Mouse (Mus musculus): ENCODE results near the gene Aldoc.

The Aldoc gene

DNA sequence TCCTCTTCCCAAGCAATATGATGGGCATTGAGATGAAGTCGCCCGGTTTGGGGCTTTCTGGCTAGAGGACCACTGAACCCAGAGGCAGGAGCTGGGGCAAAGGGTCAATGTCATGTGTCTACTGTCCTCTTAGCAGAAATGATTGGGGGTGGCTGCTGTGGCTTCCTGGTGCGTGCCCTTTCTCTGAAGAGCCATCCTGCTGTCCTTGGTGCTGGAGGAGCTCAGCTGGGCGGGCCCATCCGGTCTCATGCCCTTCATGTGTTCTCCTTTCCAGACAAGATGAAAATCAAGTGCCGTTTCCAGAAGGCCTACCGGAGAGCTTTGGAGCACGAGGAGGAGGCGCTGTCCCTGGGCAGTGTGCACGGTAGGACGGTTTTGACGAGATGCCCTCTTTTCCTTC is 9.9 kb downstream of the Aldoc start:
- no peak for DNase-seq (ENCODE audit: low spot score)

DNA sequence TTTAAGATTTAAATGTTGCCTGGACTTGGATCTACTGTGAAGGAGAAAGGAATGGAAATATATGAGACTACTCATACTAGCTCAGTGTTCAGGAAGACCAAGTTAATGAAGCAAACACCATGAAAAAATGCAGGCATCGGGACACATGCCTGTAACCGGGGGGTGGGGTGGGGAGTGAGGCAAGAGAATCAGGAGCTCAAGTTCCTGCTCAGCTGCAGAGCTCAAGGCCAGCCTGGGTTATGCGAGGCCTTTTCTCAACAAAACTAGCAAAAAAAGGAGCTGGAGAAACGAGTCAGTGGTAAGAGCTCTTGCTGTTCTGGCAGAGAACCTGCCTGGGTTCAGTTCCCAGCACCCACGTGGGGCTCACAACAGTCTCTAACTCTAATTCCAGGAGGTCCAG is 11.2 kb downstream of the Aldoc start:
- DNase-seq (ENCODE audit: low spot score): no peak

DNA sequence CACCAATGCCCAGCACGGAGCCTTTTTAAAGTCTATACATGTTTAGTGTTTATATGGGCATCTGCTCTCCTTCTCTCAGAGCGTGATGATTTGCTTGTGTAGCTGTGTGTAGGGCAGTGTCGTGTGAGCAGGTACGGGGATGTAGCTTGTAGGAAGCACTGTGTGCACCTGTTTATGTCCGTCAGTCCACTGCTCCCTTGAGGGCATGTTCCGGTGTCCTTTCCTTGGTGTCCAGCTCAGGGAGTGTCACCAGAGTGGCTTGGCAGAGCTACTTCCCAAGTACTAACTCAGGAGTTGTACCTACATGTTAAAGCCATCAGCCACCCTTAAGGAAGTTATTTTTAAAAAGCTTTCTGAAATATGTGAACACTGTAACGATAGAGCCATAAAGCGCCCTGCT is 14.3 kb downstream of the Aldoc start:
- no peak for DNase-seq (ENCODE audit: low spot score)

DNA sequence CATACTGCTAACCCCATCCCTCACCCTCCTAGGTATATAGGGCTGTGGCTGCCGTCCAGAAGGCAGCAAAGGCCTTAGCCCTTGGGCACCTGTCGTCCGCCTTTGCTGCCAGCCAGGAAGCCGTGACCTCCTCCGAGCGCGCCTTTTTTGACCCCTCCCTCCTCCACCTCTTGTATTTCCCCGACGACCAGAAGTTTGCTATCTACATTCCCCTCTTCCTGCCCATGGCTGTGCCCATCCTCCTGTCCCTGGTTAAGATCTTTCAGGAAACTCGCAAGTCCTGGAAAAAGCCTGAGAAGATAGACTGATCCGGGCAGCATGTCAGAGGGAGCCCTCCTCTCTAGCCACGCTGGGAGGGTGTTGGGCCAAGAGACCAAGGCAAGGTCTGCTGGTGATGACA is 18.9 kb downstream of the Aldoc start:
- DNase-seq (ENCODE audit: low spot score): no peak

DNA sequence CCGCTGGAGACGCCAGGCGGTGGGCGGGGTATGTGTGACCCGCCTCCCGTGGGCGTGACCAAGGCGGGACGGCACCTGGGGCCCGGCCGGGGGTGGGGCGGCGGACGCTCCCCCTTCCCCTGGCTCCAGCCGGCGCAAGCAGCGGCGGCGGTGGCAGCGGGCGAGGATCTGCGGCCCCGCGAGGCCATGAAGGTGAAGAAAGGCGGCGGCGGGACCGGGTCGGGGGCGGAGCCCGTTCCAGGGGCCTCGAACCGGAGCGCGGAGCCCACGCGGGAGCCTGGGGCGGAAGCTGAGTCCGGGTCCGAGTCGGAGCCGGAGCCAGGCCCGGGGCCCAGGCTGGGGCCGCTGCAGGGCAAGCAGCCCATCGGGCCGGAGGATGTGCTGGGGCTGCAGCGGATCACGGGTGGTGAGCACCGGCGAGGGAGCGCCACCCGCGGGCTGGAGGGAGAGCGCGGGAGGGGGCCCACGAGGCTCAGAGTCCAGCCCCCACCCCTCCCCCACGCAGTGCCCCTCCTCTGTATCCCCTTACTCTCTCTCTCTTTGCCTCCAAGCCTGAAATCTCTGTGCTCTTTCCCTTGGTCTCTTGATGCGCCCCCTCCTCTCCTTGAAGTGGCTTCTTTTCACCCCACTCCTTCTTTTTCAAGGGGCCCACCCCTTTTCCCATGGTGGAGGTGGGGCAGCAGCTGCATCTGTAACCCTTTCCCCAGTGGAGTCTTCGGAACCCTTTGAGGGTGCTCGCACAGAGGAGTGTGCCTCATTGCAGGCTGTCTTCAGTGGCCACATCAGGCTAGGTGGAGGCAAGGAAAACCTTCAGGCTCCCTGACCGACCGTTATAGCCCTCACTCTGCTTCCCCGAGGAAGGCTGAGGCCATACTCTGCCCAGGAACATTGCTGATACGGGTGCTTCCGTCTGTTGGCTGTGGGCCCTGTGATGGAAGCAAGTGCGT is 20.9 kb downstream of the Aldoc start, which contains the start of gene Unc119:
Gene Unc119, plus strand, starts transcription at position 102 of the 947 bp plus-strand sequence.
- DNase-seq (ENCODE audit: low spot score): peak; percentile 77

DNA sequence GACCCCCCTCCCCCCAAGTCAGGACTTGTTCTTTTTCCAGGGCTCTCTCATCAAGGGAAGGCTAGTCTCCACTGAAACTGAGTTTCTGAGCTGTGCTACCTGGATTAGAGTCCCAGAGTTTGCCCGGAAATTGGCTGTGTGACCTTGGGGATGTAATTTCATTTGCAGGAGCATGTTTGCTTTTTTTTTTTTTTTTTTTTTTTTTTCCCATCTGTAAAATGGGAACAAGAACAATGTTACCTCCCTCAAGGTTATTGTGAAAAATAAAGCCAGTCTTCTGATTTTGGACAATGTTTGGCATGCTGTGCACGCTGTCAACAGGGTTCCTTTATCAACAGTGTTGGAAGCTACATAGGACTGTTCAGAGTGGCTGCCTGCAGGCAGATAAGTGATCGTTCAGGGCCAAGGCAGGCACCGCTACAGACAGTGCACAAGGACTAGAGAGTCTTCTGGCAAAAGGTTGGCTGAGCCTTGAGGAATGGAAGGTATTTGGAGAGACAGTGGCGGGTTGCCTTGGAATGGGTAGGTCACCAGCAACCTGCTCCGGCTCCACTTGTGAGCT is 21.6 kb downstream of the Aldoc start:
- DNase-seq (ENCODE audit: low spot score): no peak

DNA sequence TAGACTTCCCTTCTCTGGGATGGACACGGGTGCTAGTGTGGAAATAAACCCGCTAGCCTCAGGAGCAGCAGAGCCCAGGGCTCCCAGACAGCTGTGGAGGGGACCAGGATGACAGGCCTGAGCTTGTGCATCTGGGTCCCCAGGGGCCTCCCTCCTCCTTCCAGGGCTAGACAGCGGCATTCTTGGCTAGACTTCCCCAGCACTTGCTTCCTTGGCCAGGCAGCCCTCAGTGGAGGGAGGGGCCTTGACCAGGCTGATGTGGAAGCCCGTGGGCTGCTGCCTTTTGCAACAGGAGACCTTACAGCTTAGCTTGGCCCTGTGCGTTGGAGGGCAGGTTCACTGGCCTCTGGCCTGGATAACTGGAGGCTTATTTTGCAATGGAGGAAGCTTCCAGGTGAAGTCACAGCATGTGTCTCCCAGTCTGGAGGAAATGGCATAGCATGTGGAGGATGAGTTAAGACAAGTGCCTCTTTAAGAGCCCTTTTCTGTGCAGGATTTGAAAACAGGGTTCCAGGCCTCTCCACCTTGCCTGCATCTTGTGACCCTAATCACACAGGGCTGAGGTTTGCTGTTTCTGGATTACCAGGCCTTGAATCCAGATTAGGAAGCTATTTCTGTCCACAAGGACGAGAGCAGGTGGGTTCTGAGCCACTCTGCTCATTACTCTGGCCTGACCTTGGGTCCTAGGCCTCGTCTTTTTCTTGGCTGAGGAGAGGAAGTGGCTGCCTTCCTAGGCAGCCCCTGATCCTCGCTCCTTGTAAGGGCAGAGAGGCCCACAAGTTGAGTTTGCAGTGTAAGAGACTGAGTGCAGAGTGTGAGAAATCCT is 22.3 kb downstream of the Aldoc start:
- peak; percentile 32 for DNase-seq (ENCODE audit: low spot score)

DNA sequence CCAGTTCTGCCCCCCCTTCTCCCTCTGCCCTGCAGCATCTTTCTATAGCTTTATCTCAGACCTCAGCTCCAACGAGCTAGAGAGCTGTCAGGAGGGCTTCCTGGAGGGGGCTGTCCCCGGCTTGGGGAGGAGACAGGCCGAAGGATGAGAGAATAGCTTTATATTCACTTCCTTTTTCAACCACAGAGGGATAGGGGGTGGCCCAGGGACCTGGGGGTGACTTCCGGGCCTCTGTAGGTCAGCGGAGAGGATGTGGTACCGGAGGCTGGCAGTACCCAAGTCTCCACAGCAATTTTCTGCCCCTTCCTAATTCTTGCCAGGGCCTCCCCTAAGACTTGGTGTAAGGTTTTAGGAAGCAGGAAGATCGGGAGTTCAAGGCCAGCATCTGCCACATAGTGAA is 23.0 kb downstream of the Aldoc start:
- DNase-seq (ENCODE audit: low spot score): no peak

DNA sequence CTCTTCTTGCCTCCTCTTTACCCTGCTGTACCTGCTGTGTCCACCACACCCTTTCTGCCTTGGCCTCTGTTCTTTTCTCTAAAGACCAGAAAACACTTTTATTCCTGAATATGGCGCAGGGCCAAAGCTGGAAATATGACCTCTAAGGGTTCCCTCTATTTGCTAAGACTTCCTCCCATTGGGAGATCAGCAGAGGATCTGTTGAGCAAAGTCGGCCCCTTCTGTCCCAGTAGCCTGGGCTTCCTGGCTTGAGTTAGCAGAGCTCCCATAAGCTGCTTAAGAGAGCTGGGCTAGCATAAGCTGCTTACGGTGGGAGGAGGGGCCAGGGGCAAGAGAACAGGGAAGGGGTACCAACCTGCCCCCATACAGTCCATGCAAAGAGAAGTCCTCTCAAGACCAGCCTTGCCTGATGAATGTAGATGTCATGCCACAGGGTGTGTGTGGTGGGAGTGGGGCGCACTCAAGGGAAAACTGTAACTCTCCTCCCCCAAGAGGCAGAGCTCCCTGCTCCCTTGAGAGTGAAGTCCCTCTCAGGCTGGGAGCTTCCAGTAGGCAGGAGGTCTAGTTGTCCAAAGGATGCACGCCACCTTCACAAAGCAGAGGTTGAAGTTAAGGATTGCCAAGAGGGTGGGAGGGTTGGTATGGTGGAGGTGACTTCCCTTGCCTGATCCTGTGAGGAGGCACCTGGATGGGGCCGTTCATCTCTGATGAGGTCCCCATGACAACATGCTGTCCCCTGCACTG is 23.7 kb downstream of the Aldoc start:
- no peak for DNase-seq (ENCODE audit: low spot score)

DNA sequence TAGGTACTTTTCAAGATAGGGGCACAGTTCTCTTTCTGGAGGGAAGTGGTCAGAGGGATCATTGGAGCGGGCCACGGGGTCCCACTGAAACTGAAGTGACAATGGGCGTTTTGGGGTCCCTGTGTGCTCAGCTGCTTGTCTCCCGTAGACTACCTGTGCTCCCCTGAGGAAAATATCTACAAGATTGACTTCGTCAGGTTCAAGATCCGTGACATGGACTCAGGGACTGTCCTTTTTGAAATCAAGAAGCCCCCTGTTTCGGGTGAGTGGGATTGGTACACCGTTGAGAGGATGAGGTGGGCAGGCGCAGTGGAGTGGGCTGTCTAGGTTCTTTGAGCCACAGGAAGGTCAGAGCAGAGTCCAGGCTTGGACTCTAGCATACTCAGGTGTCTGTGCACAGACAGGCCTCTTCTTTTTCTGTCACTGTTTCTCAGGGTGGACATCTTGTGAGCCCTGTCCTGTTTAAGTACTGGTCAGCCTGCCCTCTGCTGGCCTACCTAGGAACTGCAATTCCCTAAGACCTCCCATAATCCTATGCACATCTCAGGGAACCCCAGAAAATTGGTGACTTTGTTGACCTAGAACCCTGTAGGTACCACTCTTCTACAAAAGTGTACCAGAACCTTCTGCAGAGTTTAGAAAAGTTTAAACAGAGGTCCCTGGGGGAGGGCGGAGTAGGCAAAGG is 24.4 kb downstream of the Aldoc start:
- DNase-seq (ENCODE audit: low spot score): peak; percentile 94

DNA sequence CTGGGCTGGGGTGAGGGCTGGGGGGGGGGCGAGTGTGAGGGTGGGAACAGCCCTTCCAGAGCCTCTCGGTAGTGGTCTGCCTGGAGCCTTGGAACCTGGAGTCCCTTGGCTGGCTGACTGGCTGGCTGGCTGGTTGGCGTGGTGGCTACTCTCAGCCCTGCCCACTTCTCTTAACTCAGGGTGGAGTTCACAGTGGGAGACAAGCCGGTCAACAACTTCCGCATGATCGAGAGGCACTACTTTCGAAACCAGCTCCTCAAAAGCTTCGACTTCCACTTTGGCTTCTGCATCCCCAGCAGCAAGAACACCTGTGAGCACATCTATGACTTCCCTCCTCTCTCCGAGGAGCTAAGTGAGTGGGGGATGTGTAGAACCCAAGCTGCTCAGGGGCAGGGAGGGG is 25.1 kb downstream of the Aldoc start:
- DNase-seq (ENCODE audit: low spot score): no peak

DNA sequence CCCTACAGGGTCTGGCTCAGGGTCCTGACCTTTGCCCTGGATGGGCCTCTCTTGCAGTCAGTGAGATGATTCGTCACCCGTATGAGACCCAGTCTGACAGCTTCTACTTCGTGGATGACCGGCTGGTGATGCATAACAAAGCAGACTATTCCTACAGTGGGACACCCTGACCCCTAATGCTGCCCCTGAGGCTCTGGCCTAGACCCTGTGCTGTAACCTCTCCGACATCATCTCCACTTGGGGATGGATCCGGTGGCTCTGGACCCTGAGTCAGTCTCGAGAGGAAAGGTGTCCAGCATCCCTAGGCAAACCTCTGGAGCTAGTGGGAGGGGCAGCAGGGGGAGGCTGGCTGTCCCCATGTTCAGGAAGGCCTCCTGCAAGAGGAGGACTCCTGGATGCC is 25.7 kb downstream of the Aldoc start:
- no peak for DNase-seq (ENCODE audit: low spot score)

DNA sequence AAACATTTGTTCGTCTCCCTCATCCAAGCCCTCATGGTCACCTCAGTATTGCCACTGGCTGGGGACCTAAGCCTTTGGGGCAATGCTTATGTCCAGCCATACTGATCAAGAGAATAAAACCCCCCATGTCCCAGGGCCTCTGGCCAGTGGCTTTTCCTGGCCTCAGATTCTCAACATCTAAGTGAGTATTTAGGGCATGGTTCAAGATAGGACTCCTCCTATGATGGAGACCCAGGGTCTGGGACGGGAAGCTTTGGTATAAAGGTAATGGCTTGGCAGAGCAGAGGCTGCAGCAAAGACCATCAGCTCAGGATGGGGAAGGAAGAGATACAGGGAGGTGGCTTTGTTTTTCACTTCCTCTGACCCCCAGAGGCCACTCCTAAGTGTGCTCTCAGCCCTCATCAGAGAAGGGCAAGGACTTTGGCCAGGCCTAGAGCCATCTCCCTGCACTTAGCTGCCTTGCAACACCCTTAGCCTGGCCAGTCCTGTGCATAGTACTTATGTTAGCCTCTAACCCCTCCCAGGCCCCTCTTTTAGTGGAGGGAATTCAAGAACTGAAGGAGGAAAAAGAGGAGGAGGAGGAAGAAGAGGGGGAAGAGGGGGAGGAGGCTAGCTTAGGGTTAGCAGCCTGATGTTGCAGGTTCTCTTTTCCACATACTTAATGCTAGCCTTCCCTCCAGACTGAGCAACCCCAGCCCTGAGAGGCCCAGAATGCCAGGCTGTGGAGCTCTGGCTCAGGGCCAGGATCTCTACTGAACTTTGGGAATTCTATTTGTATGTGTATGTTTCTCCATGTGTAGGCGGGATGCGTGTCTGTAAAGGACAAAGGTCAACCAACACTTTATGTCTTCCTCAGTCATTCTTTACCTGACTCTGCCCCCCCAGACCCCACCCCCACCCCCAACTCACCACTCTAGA is 26.9 kb downstream of the Aldoc start:
- DNase-seq (ENCODE audit: low spot score): no peak

DNA sequence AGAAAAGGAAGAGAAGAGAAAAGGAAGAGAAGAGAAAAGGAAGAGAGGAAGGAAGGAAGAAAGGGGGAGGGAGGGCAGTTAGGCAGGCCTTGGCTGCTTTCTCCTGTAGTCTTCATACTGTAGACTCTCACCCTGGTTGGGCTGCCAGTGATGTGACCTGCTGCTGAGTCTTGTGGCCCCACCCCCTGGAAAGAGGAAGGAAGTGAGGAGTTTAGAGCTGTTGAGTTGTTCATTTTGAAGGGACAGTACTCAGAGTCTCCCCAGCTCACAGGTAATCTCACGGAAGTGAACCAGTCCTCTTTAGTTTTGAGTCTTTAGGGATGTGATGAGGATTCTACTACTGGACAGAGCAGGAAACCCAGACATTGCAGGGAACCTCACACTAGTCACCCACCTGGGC is 30.3 kb downstream of the Aldoc start:
- no peak for DNase-seq (ENCODE audit: low spot score)

DNA sequence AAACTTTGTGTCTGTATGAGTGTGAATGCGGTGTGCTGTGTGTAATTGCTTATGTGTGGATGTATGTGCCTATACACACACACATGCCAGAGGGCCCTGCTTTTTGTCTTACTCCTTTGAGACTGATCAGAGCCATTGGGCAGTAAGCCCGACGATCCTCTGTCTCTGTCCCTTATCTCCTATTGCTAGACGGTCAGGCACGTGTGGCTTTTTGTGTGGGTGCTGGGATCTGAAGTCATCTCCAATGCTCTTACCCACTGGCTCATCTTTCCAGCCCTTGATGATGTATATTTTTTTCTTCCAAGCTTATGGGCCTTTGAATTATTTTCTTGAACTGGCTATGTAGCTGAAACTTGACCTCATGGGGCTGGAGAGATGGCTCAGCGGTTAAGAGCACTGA is 32.1 kb downstream of the Aldoc start:
- no peak for DNase-seq (ENCODE audit: low spot score)

DNA sequence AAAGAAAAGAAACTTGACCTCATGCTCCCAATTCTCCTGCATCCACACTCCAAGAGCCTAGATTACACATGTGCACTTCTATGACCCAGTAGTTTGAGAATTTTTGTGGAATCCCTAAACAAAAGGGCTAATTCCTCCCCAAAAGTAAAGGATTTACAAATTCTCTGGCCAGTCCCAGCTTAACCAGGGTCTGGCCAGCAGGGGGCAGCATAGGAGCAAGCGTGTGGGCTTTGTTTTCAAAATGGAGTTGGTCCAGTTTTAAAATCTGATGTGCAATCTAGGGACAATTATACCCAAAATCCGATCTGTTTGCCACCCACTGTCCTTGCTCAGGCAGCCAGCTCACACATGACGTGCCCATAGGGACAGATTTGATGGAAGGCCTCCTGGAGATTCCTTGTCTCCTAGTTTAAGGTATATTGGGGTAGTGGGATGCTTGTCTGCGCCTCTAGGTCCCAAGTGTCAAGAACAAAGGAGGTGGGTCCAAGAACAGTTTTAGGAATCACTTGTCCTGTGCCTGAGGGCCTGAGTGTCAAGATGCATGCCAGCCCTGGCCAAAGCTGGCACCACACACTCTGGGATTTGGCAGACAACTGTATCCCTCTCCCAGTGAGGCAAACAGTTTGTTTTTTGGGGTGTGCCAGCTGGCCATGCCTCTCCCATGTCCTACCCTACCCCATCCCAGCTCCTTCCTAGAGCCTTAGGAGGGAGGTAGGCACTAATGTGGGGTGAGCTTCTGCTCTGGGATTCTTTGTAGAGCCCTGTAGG is 32.9 kb downstream of the Aldoc start:
- peak; percentile 82 for DNase-seq (ENCODE audit: low spot score)

DNA sequence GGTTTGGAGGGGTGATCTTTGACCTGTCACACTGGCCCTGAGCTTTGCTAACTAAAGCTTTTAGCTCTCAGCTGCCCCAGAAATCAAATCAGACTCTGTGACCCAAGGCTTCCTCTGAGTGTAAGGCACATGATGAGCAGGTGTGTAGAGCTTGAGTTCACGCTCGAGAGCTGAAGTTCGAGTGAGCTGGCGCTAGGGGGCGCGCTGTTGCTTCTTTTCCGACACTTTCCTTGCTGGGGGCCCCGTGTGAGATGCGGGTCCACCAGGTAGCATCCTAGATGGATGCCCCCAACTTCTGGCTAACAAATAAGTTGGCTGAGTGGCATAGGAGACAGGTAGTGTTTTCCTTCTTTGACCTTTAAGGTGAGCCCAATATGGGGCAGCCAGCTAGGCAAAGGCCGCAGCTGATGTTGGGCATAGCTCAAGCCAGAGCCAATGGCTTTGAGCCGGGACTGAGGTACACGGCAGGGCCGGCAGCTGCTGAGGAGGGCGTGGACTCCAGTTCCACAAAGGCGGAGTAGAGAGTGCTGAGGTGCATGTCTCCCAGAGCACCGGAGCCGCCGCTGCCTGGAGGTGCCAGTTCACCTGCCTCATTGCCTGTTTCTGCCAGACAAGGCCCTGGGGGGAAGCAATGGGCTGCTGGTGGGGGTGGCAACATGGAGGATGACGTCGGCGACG is 35.7 kb downstream of the Aldoc start:
- peak; percentile 66 for DNase-seq (ENCODE audit: low spot score)

DNA sequence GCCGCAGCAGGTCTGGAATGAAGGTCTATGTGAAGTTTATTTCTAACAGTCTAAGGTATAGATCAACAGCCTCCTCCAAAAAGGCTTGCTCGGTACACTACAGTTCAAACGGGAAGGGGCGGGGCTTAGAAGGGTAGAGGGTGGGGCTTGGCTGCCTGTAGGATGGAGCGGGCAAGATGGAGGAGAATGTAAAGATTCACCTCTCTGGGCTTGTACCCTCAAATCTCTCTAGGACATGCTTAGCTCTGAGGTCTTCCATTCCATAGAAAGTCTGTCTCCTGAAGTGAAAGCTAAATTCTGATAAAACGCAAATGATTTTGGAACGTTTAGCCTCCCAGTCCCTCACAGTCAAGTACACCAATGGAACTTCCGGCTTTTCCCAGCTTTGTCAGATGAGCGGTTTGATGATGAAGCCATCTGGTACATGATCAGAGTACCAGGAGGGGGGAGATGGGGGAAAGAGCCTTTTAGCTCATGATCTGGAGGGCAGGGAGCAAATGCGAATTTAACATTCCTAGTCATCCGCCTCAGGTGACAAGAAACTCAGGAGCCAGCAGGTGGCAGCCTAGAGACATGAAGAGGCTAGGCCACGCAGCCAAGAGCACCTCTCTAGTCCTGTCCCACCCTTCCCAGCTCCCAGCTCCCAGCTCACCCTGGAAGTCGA is 37.5 kb downstream of the Aldoc start:
- peak; percentile 89 for DNase-seq (ENCODE audit: low spot score)

DNA sequence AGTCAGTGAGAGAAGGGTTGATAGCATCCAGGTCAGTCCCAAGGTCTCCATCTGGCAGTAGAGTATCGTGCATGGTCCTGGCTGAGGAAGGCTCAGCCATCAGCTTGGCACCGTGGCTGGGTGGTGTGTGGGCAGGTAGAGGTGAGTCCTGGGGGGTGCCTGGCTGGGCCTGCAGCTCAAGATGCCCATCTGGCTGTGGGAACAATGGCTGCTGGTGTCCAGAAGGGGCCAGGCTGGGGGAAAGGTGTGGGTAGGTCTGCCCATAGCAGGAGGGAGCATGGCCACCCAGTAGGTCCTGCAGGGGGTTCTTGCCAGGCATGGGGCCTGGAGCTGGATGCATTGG is 38.0 kb downstream of the Aldoc start:
- no peak for DNase-seq (ENCODE audit: low spot score)

Data from retina, embryonic 14.5 days (tissue).